Mouse (Mus musculus): Measurements from ENCODE around the gene Gm28171. TPM values are rescaled to one million over a fixed set of nuclear protein-coding genes. Genes with fewer than 3 reads are reported as not detected.
"Not testable (repeated sequence)": the region's sequence is repeated elsewhere in the genome, so short reads cannot be mapped to it uniquely, and the experiment has no call there.

Gene Gm28171
- polyA plus RNA-seq (2021): not detected

DNA sequence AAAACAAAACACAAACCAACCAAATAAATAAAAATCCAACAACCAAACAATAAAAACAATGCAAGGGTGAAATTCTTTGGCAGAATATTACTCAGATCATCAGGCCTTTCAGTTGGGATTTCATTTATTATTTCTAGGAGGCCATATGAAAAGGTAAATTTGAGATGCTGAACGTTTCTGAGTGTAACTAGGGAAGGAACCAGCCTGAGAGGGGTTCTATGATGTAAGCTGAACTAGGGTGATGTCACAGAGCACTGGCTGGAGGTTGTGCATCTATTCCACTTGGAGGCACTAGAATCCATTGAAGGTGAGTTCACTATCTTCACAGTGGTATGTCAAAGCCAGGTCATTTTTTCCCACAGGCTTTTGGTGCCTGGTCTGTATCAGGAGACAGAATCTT, at the start of gene Gm28171:
Gene Gm28171, plus strand, starts transcription at position 301 of the 400 bp plus-strand sequence.
- in situ Hi-C loops (cut with MboI; ENCODE audit: low pct_unique_long_range_greater_than_20kb); CTCF ChIA-PET; H3K27me3 ChIP-seq; DNase-seq (ENCODE audit: low read depth, low spot score); POLR2A ChIA-PET; ATAC-seq: not testable (repeated sequence)

Other genes with a start within 250 kb of the Gm28171 start
- not detected for gene Gm21854, start 136.4 kb upstream of the Gm28171 start, polyA plus RNA-seq (2021)
- gene Gm20914, start 67.4 kb upstream of the Gm28171 start, polyA plus RNA-seq (2021): not detected
- not detected for gene Gm21778, start 149.1 kb downstream of the Gm28171 start, polyA plus RNA-seq (2021)